Mouse (Mus musculus) forebrain, embryonic 16.5 days (tissue): ENCODE data around the gene Stx6. TPM values are rescaled to one million over a fixed set of nuclear protein-coding genes. Genes with fewer than 3 reads are reported as not detected.

Experiments used
- ATAC-seq: fragments of 200-750 bp; cut with Nextera tagmentation; 2 replicates; pipeline ENCODE4 v1.8.0; 2017; ENCODE audit warnings: mild to moderate bottlenecking, moderate library complexity
- H3K27ac ChIP-seq: fragments of 300-500 bp; sonication (generic); 2 replicates; pipeline ENCODE4 v1.5.1; 2014; ENCODE audit warnings: low read length, control low read depth
- H3K27me3 ChIP-seq: fragments of 300-500 bp; sonication (generic); replicated peaks from 2 replicates; pipeline ENCODE4 v1.6.1; 2014; ENCODE audit warnings: low read length; ENCODE audit not compliant: control insufficient read depth, insufficient read depth
- H3K36me3 ChIP-seq: fragments of 300-500 bp; sonication (generic); 2 replicates; pipeline ENCODE4 v1.6.1; 2014; ENCODE audit not compliant: control insufficient read depth, insufficient read depth
- H3K4me1 ChIP-seq: fragments of 300-500 bp; sonication (generic); replicated peaks from 2 replicates; pipeline ENCODE4 v1.6.1; 2014; ENCODE audit warnings: low read length; ENCODE audit not compliant: control insufficient read depth, insufficient read depth
- H3K4me2 ChIP-seq: fragments of 300-500 bp; sonication (generic); 2 replicates; pipeline ENCODE4 v1.6.1; 2014; ENCODE audit warnings: mild to moderate bottlenecking, low read length, control low read depth
- H3K4me3 ChIP-seq: fragments of 300-500 bp; sonication (generic); replicated peaks from 2 replicates; pipeline ENCODE4 v1.5.1; 2014; ENCODE audit warnings: mild to moderate bottlenecking, low read length, control low read depth
- H3K9ac ChIP-seq: fragments of 300-500 bp; sonication (generic); replicated peaks from 2 replicates; pipeline ENCODE4 v1.6.1; 2014; ENCODE audit warnings: low read depth, low read length, control low read depth
- H3K9me3 ChIP-seq: fragments of 300-500 bp; sonication (generic); 2 replicates; pipeline ENCODE4 v1.6.1; 2016; ENCODE audit warnings: low read length; ENCODE audit not compliant: control insufficient read depth
- WGBS: fragments of 180-500 bp; shearing (Covaris S2); extraction: QIAGEN DNeasy Blood & Tissue Kit; methylation state at CpG from one replicate; pipeline ENCODE4 v1.1.7; 2014; 5-methylcytosine and 5-hydroxymethylcytosine counted together
- polyA plus RNA-seq: library from polyadenylated mRNA; unstranded; fragments of >200 nt; fragmentation: Nextera tagmentation; extraction: Ambion mirVana; gene quantifications from 2 replicates; pipeline ENCODE4 v1.2.1, GENCODE M21; 2015

Gene Stx6
- polyA plus RNA-seq, 1 experiment from 2014 or later = 125 TPM

GRCm38 (mm10) chr1:155218924-155219323, 60.4 kb downstream of the Stx6 start:
- Histone ChIP-seq H3K27ac (no peak overlapping the region), H3K9me3 (no peaks in the 10 kb centered on the region), H3K4me2 (no peak overlapping the region), H3K9ac (no peak overlapping the region), H3K27me3 (no peaks in the 10 kb centered on the region), H3K36me3 (no peaks in the 10 kb centered on the region), H3K4me1 (peaks cover 24% of the 10 kb centered on the region), H3K4me3 (no peak overlapping the region)
- 80% methylated on average over 5 of the region's 5 CpGs for WGBS
- no peak for ATAC-seq

GRCm38 (mm10) chr1:155222101-155222669, 63.7 kb downstream of the Stx6 start:
- Histone ChIP-seq H3K9me3 (no peaks in the 10 kb centered on the region), H3K4me1 (peaks cover 19% of the 10 kb centered on the region), H3K4me3 (no peak overlapping the region), H3K36me3 (no peaks in the 10 kb centered on the region), H3K27ac (peak overlapping the region; percentile 69), H3K9ac (no peak overlapping the region), H3K27me3 (no peaks in the 10 kb centered on the region), H3K4me2 (no peak overlapping the region)
- ATAC-seq = peak; percentile 48
- 45% methylated on average over 11 of the region's 11 CpGs for WGBS

- H3K4me1 ChIP-seq = peaks cover 19% of the 10 kb centered on the region
- H3K27ac ChIP-seq = no peak overlapping the region
Observed at GRCm38 (mm10) chr1:155223036-155223435, 64.5 kb downstream of the Stx6 start.

GRCm38 (mm10) chr1:155223849-155224554, 65.5 kb downstream of the Stx6 start:
- Histone ChIP-seq H3K4me2 (peak overlapping the region; percentile 24; the same call in 1 of the 2 replicates), H3K36me3 (no peaks in the 10 kb centered on the region), H3K4me1 (peaks cover 19% of the 10 kb centered on the region), H3K9me3 (no peaks in the 10 kb centered on the region), H3K27me3 (no peaks in the 10 kb centered on the region), H3K9ac (no peak overlapping the region), H3K4me3 (no peak overlapping the region), H3K27ac (no peak overlapping the region)
- WGBS = 32% methylated on average over 16 of the region's 16 CpGs
- ATAC-seq = peak; percentile 73

More at GRCm38 (mm10) chr1:155223036-155223435, 64.5 kb downstream of the Stx6 start:
- WGBS = 92% methylated on average over 6 of the region's 6 CpGs
- Histone ChIP-seq H3K36me3 (no peaks in the 10 kb centered on the region), H3K27me3 (no peaks in the 10 kb centered on the region), H3K4me3 (no peak overlapping the region), H3K9ac (no peak overlapping the region), H3K9me3 (no peaks in the 10 kb centered on the region), H3K4me2 (no peak overlapping the region)
- ATAC-seq = no peak

- H3K9me3 ChIP-seq = no peaks in the 10 kb centered on the region
- ATAC-seq = peak; percentile 32
- H3K4me1 ChIP-seq = peaks cover 37% of the 10 kb centered on the region
- no peak overlapping the region for H3K4me2 ChIP-seq
- no peaks in the 10 kb centered on the region for H3K27me3 ChIP-seq
- WGBS = 26% methylated on average over 14 of the region's 14 CpGs
- H3K4me3 ChIP-seq = no peak overlapping the region
- peak overlapping the region; percentile 51 for H3K27ac ChIP-seq
- peak overlapping the region; percentile 1; the same call in 1 of the 2 replicates for H3K9ac ChIP-seq
- no peaks in the 10 kb centered on the region for H3K36me3 ChIP-seq
Observed at GRCm38 (mm10) chr1:155229464-155230411, 71.2 kb downstream of the Stx6 start.

- Histone ChIP-seq H3K4me1 (peaks cover 60% of the 10 kb centered on the region), H3K27ac (peak overlapping the region; percentile 8), H3K4me3 (no peak overlapping the region), H3K27me3 (no peaks in the 10 kb centered on the region), H3K9ac (no peak overlapping the region), H3K36me3 (no peaks in the 10 kb centered on the region), H3K4me2 (no peak overlapping the region), H3K9me3 (no peaks in the 10 kb centered on the region)
- no peak for ATAC-seq
- WGBS = 36% methylated on average over 12 of the region's 12 CpGs
Observed at GRCm38 (mm10) chr1:155232385-155232784, 73.9 kb downstream of the Stx6 start.

GRCm38 (mm10) chr1:155232786-155233185, 74.3 kb downstream of the Stx6 start:
- Histone ChIP-seq H3K36me3 (no peaks in the 10 kb centered on the region), H3K9me3 (no peaks in the 10 kb centered on the region), H3K27me3 (no peaks in the 10 kb centered on the region), H3K4me2 (no peak overlapping the region), H3K27ac (peak overlapping the region; percentile 8), H3K9ac (no peak overlapping the region), H3K4me3 (no peak overlapping the region), H3K4me1 (peaks cover 62% of the 10 kb centered on the region)
- 70% methylated on average over 6 of the region's 6 CpGs for WGBS
- no peak for ATAC-seq

GRCm38 (mm10) chr1:155233378-155233777, 74.9 kb downstream of the Stx6 start:
- WGBS = 77% methylated on average over 9 of the region's 9 CpGs

More at GRCm38 (mm10) chr1:155233378-155233777, 74.9 kb downstream of the Stx6 start:
- ATAC-seq = 0 out of 2 replicates have a peak, but pooled peaks have one; percentile 9
- H3K4me1 ChIP-seq = peaks cover 62% of the 10 kb centered on the region
- H3K9ac ChIP-seq = peak overlapping the region; percentile 41; the same call in 1 of the 2 replicates
- H3K36me3 ChIP-seq = no peaks in the 10 kb centered on the region
- H3K4me3 ChIP-seq = no peak overlapping the region
- peak overlapping the region; percentile 94 for H3K27ac ChIP-seq
- H3K9me3 ChIP-seq = no peaks in the 10 kb centered on the region
- H3K4me2 ChIP-seq = no peak overlapping the region
- H3K27me3 ChIP-seq = no peaks in the 10 kb centered on the region
